Mouse (Mus musculus): ENCODE measurements around the gene Iqgap2. TPM values are rescaled to one million over a fixed set of nuclear protein-coding genes. Genes with fewer than 3 reads are reported as not detected.

Iqgap2 gene
- total and polyA plus RNA-seq, 2 experiments from 2014 or later: 2.0 to 5.4 TPM

DNA sequence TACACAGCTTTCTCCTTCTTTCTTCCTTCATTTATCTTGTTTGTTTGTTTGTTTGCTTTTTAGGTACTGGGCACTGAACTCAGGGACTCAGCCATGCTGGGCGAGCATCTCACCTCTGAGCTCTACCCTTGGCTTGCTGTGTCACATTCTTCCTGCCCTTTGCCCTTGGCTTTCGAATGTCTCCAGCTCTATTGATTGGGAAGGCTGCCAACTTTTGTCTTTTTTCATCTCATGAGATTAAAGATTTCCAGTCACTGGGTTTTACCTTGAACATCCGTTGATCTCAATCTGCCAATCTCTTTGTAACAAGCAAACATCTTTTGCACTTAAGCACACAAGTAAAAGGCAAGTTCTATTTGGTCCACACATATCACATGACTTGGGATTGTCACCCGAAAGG, 32.5 kb downstream of the Iqgap2 start:
- H3K9me3 ChIP-seq (ENCODE audit: low read length): no peaks in the 10 kb centered on the region
- TF ChIP-seq CTCF (IDR thresholded peaks at IDR 0.05): no peak
- H3K4me2 ChIP-seq (ENCODE audit: low read depth, low read length, poor library complexity, severe bottlenecking): no peak overlapping the region
- WGBS: 63% methylated on average over 4 of the region's 4 CpGs
- H3K27me3 ChIP-seq (ENCODE audit: insufficient read depth, low read length): no peaks in the 10 kb centered on the region
- H3K36me3 ChIP-seq (ENCODE audit: insufficient read depth, low read length): no peaks in the 10 kb centered on the region
- H3K27ac ChIP-seq (ENCODE audit: low read depth, low read length): no peak overlapping the region
- no peak overlapping the region for H3K9ac ChIP-seq (replicated peaks; ENCODE audit: low read length, poor library complexity, severe bottlenecking)
- H3K4me1 ChIP-seq (ENCODE audit: insufficient read depth, low read length): no peaks in the 10 kb centered on the region
- no peak overlapping the region for H3K4me3 ChIP-seq (ENCODE audit: low read depth, low read length)
- ATAC-seq (ENCODE audit: low FRiP score) (no peak), DNase-seq (ENCODE audit: low spot score) (no peak)

DNA sequence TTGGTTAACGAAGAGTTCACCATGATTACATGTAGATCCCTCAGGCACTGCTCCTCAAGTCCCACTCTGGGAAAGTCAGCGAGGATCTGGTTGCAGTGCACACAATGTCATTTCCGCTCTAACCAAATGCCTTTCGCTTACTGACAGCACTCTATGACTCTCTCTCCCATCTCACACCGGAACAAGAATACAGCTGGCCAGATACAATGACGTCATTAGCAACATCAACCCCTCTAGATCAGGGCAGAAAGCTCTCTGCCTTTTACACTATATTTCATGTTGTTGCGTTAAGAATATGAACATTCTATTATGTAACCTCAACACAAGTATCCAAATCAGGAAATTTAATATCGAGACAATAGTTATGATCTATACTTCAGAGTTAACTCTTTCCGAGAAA, 32.9 kb downstream of the Iqgap2 start:
- ATAC-seq (ENCODE audit: low FRiP score) (no peak), DNase-seq (ENCODE audit: low spot score) (no peak)
- Histone ChIP-seq H3K4me2 (ENCODE audit: low read depth, low read length, poor library complexity, severe bottlenecking) (no peak overlapping the region), H3K27me3 (ENCODE audit: insufficient read depth, low read length) (no peaks in the 10 kb centered on the region), H3K9ac (replicated peaks; ENCODE audit: low read length, poor library complexity, severe bottlenecking) (no peak overlapping the region), H3K4me1 (ENCODE audit: insufficient read depth, low read length) (no peaks in the 10 kb centered on the region), H3K27ac (ENCODE audit: low read depth, low read length) (no peak overlapping the region), H3K9me3 (ENCODE audit: low read length) (no peaks in the 10 kb centered on the region), H3K36me3 (ENCODE audit: insufficient read depth, low read length) (no peaks in the 10 kb centered on the region), H3K4me3 (ENCODE audit: low read depth, low read length) (no peak overlapping the region)
- 89% methylated on average over 9 of the region's 9 CpGs for WGBS
- TF ChIP-seq CTCF (IDR thresholded peaks at IDR 0.05): no peak

DNA sequence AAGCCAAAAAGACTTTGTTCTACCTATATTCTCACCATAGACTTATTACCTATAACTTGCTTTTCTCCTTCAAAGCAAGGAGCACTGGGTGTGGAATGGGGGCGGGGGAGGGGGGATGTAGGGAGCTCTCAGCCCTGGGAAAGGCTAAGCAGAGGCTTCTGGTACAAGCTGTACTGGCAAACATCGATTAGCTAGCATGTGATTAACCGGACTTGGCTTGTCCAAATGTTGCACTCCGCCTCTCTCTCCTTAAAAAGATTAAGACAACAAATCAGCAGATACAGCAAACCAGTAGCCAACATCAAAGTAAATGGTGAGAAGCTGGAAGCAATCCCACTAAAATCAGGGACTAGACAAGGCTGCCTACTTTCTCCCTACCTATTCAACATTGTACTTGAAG, 36.2 kb downstream of the Iqgap2 start:
- Histone ChIP-seq H3K4me3 (ENCODE audit: low read depth, low read length) (no peak overlapping the region), H3K27me3 (ENCODE audit: insufficient read depth, low read length) (no peaks in the 10 kb centered on the region), H3K36me3 (ENCODE audit: insufficient read depth, low read length) (no peaks in the 10 kb centered on the region), H3K27ac (ENCODE audit: low read depth, low read length) (no peak overlapping the region), H3K9ac (replicated peaks; ENCODE audit: low read length, poor library complexity, severe bottlenecking) (no peak overlapping the region), H3K4me2 (ENCODE audit: low read depth, low read length, poor library complexity, severe bottlenecking) (no peak overlapping the region), H3K9me3 (ENCODE audit: low read length) (no peaks in the 10 kb centered on the region), H3K4me1 (ENCODE audit: insufficient read depth, low read length) (no peaks in the 10 kb centered on the region)
- ATAC-seq (ENCODE audit: low FRiP score) (no peak), DNase-seq (ENCODE audit: low spot score) (no peak)
- 81% methylated on average over 4 of the region's 4 CpGs for WGBS
- TF ChIP-seq CTCF (IDR thresholded peaks at IDR 0.05): no peak

DNA sequence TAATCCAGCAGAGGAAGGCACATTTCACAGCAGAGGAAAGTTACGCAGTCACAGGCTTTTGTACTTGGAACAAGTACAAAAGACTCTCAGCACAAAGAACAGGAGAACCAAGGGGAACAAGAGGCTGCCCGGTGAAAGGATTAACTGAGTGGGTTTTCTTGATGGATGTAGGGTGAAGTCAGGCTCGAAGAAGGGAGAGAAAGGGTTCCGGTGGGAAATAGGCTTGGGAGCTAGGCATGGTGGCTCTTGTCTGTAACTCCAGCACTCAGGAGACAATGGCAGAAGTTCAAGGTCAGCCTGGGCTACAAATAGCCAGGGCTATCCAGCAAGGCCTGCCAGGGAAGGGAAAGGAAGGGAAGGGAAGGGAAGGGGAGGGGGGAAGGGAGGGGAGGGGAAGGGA, 40.1 kb downstream of the Iqgap2 start:
- no peak for TF ChIP-seq CTCF (IDR thresholded peaks at IDR 0.05)
- DNase-seq (ENCODE audit: low spot score) (no peak), ATAC-seq (ENCODE audit: low FRiP score) (no peak)
- Histone ChIP-seq H3K9ac (replicated peaks; ENCODE audit: low read length, poor library complexity, severe bottlenecking) (no peak overlapping the region), H3K9me3 (ENCODE audit: low read length) (no peaks in the 10 kb centered on the region), H3K27me3 (ENCODE audit: insufficient read depth, low read length) (no peaks in the 10 kb centered on the region), H3K36me3 (ENCODE audit: insufficient read depth, low read length) (no peaks in the 10 kb centered on the region), H3K4me1 (ENCODE audit: insufficient read depth, low read length) (no peaks in the 10 kb centered on the region), H3K27ac (ENCODE audit: low read depth, low read length) (no peak overlapping the region), H3K4me2 (ENCODE audit: low read depth, low read length, poor library complexity, severe bottlenecking) (no peak overlapping the region), H3K4me3 (ENCODE audit: low read depth, low read length) (no peak overlapping the region)
- 21% methylated on average over 4 of the region's 4 CpGs for WGBS

DNA sequence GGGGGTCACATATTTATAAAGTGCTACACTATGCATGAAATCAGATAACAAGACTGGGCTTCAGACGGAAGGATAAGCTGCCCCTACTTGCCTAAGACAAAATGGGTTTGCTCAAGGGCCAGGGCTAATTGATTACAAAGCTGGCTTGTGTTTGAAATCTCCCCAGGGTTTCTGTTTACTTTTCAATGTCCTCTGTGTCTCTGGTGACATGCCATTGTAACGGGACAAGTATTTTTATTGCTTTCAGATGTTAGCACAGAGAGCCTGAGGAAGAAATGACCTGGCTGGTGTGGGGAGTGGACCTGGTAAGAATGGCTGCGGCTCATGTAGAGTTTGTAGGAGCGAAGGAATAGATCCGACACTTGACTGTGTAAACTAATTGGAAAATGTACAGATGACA, 41.3 kb downstream of the Iqgap2 start:
- WGBS: 75% methylated on average over 5 of the region's 5 CpGs
- Histone ChIP-seq H3K9ac (replicated peaks; ENCODE audit: low read length, poor library complexity, severe bottlenecking) (no peak overlapping the region), H3K36me3 (ENCODE audit: insufficient read depth, low read length) (no peaks in the 10 kb centered on the region), H3K4me3 (ENCODE audit: low read depth, low read length) (no peak overlapping the region), H3K27ac (ENCODE audit: low read depth, low read length) (no peak overlapping the region), H3K9me3 (ENCODE audit: low read length) (no peaks in the 10 kb centered on the region), H3K4me1 (ENCODE audit: insufficient read depth, low read length) (no peaks in the 10 kb centered on the region), H3K4me2 (ENCODE audit: low read depth, low read length, poor library complexity, severe bottlenecking) (no peak overlapping the region), H3K27me3 (ENCODE audit: insufficient read depth, low read length) (no peaks in the 10 kb centered on the region)
- ATAC-seq (ENCODE audit: low FRiP score) (no peak), DNase-seq (ENCODE audit: low spot score) (no peak)
- no peak for TF ChIP-seq CTCF (IDR thresholded peaks at IDR 0.05)

DNA sequence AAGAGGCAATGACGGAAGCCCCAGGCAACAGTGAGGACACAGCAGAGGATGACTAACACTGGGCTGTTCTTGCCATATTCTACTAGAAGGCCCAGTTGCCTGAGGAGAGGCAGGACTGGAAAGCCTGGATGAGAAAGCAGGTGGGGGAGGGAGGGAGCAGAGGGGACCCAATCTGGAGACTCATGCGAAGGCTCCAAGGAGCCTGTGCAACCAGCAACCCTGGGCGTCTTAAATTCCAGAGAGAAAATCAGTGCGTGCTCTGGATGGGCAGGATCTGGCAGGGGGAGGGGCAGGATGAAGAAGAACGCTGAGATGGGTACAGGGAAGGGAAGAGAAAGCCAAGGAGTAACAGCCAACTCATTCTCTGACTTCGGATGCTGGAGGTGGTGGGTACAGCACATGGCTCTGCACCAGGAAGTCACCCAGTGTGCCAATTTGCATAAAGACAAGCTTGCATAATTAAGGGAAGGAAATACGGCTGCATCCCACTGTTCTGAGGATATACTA, 42.2 kb downstream of the Iqgap2 start:
- Histone ChIP-seq H3K27me3 (ENCODE audit: insufficient read depth, low read length) (no peaks in the 10 kb centered on the region), H3K9ac (replicated peaks; ENCODE audit: low read length, poor library complexity, severe bottlenecking) (no peak overlapping the region), H3K4me1 (ENCODE audit: insufficient read depth, low read length) (no peaks in the 10 kb centered on the region), H3K9me3 (ENCODE audit: low read length) (no peaks in the 10 kb centered on the region), H3K4me3 (ENCODE audit: low read depth, low read length) (no peak overlapping the region), H3K27ac (ENCODE audit: low read depth, low read length) (no peak overlapping the region), H3K4me2 (ENCODE audit: low read depth, low read length, poor library complexity, severe bottlenecking) (no peak overlapping the region), H3K36me3 (ENCODE audit: insufficient read depth, low read length) (no peaks in the 10 kb centered on the region)
- no peak for ATAC-seq (ENCODE audit: low FRiP score)
- WGBS: 52% methylated on average over 7 of the region's 7 CpGs
- TF ChIP-seq CTCF (IDR thresholded peaks at IDR 0.05): no peak
- peak; percentile 21 for DNase-seq (ENCODE audit: low spot score)
